Mouse (Mus musculus) E14TG2a.4 (cell line): ENCODE results near the gene Nr1h3.

Experiments
- H3K27me3 ChIP-seq: 2 replicates; pipeline ENCODE4 v1.6.1; 2014; ENCODE audit warnings: low read length, control low read depth; ENCODE audit not compliant: insufficient read depth
- H3K36me3 ChIP-seq: 2 replicates; pipeline ENCODE4 v1.6.1; 2014; ENCODE audit warnings: low read length, control low read depth; ENCODE audit not compliant: insufficient read depth
- H3K4me1 ChIP-seq: replicated peaks from 2 replicates; pipeline ENCODE4 v1.6.1; 2014; ENCODE audit warnings: low read depth, low read length, control low read depth
- H3K4me3 ChIP-seq: replicated peaks from 2 replicates; pipeline ENCODE4 v1.5.1; 2014; ENCODE audit warnings: mild to moderate bottlenecking, low read length
- H3K9me3 ChIP-seq: 2 replicates; pipeline ENCODE4 v1.6.1; 2014; ENCODE audit warnings: low read length, control low read depth
- CTCF ChIP-seq: conservative IDR thresholded peaks from 2 replicates; pipeline ENCODE4 v1.5.1; 2014; ENCODE audit warnings: low read length
- NANOG ChIP-seq: IDR thresholded peaks from 2 replicates; pipeline ENCODE4 v1.6.1; 2014; ENCODE audit warnings: borderline replicate concordance, low read length, mixed read lengths
- POU5F1 ChIP-seq: IDR thresholded peaks from 2 replicates; pipeline ENCODE4 v1.6.1; 2014; ENCODE audit warnings: low read length, borderline replicate concordance

The Nr1h3 gene

GRCm38 (mm10) chr2:91182405-91183147, 20.1 kb downstream of the Nr1h3 start:
- H3K4me3 ChIP-seq = peak overlapping the region; percentile 98
- TF ChIP-seq CTCF (no peak), POU5F1 (no peak), NANOG (no peak)
- H3K9me3 ChIP-seq = no peaks in the 10 kb centered on the region
- H3K27me3 ChIP-seq = peaks cover 29% of the 10 kb centered on the region
- no peaks in the 10 kb centered on the region for H3K36me3 ChIP-seq
- peaks cover 21% of the 10 kb centered on the region for H3K4me1 ChIP-seq

DNA sequence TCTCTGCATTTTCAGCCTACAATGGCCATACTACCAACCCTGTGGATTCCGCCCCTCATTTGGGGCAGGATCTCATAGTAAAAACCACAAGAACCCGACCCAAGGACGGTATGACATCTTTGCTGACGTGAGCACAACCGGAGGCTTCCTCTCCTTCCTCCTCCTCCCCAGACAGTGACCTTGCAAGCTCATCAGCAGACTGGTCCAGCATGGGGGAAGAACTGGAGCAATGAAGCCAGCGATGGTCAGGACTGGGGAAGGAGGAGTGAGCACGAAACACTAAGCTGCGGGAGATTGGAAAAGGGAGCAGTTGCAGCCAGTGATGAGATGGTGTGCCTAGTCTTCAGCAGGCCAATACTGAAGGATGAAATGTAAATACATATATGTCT, 20.6 kb downstream of the Nr1h3 start:
- peak overlapping the region; percentile 98 for H3K4me3 ChIP-seq
- no peaks in the 10 kb centered on the region for H3K9me3 ChIP-seq
- peaks cover 29% of the 10 kb centered on the region for H3K27me3 ChIP-seq
- TF ChIP-seq NANOG (no peak), CTCF (no peak), POU5F1 (no peak)
- no peaks in the 10 kb centered on the region for H3K36me3 ChIP-seq
- peaks cover 21% of the 10 kb centered on the region for H3K4me1 ChIP-seq

GRCm38 (mm10) chr2:91180706-91181105, 21.9 kb downstream of the Nr1h3 start:
- H3K9me3 ChIP-seq = no peaks in the 10 kb centered on the region
- TF ChIP-seq POU5F1 (no peak), CTCF (no peak), NANOG (no peak)
- H3K4me3 ChIP-seq = no peak overlapping the region
- no peaks in the 10 kb centered on the region for H3K36me3 ChIP-seq
- peaks cover 21% of the 10 kb centered on the region for H3K4me1 ChIP-seq
- peaks cover 34% of the 10 kb centered on the region for H3K27me3 ChIP-seq

GRCm38 (mm10) chr2:91179825-91180224, 22.8 kb downstream of the Nr1h3 start:
- Histone ChIP-seq H3K36me3 (no peaks in the 10 kb centered on the region), H3K4me1 (peaks cover 21% of the 10 kb centered on the region), H3K4me3 (no peak overlapping the region), H3K9me3 (no peaks in the 10 kb centered on the region), H3K27me3 (peaks cover 34% of the 10 kb centered on the region)
- TF ChIP-seq CTCF (no peak), POU5F1 (no peak), NANOG (no peak)

- TF ChIP-seq POU5F1 (no peak), CTCF (no peak), NANOG (no peak)
- Histone ChIP-seq H3K36me3 (peaks cover 6% of the 10 kb centered on the region), H3K4me1 (0 out of 2 replicates have a peak, but pooled peaks cover 2% of the 10 kb centered on the region), H3K27me3 (peaks cover 25% of the 10 kb centered on the region), H3K4me3 (no peak overlapping the region), H3K9me3 (no peaks in the 10 kb centered on the region)
Measured at GRCm38 (mm10) chr2:91176234-91176633, 26.4 kb downstream of the Nr1h3 start.

- Histone ChIP-seq H3K4me3 (no peak overlapping the region), H3K27me3 (peaks cover 18% of the 10 kb centered on the region), H3K36me3 (peaks cover 6% of the 10 kb centered on the region), H3K4me1 (0 out of 2 replicates have a peak, but pooled peaks cover 2% of the 10 kb centered on the region), H3K9me3 (no peaks in the 10 kb centered on the region)
- TF ChIP-seq NANOG (no peak), POU5F1 (no peak), CTCF (no peak)
Measured at GRCm38 (mm10) chr2:91175490-91175889, 27.1 kb downstream of the Nr1h3 start.

DNA sequence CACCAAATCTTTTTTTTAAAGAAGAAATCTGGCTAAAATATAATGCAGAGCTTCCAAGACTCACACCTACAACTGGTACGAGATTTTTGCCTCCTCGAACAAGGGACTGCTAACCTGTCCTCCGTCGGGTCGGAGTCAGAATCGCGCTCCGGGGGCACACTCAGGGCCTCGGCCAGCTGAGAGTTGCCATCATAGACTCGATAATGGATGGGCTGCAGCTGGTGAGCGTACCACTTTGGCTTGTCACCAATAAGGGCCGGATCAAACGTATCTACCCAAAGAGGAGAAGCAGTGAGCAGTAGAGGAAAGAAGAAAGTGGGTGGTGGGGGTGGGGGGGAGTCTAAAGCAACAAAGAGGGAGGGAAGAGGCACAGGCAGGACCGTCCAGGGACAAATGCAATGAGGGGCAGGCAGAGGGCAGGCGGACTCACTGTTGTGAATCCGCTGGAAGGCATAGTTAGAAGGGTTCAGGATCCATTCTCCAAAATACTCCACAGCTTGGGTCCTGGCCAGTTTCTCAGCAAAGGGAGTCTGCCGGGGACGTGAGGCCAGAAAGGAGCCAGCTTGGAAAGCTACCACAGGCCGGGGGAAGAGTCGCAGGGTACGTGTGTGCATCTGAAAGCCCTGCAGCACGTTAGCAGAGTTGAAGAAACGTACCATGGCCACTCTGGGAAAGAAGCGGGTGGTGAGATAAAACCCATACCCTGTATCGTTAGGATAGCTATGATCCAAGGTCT, 32.9 kb downstream of the Nr1h3 start:
- Histone ChIP-seq H3K4me3 (no peak overlapping the region), H3K27me3 (no peaks in the 10 kb centered on the region), H3K4me1 (no peaks in the 10 kb centered on the region), H3K9me3 (no peaks in the 10 kb centered on the region), H3K36me3 (peaks cover 18% of the 10 kb centered on the region)
- TF ChIP-seq NANOG (no peak), CTCF (no peak), POU5F1 (no peak)

- H3K9me3 ChIP-seq = no peaks in the 10 kb centered on the region
- no peak for TF ChIP-seq NANOG
- no peak for TF ChIP-seq CTCF
- no peak for TF ChIP-seq POU5F1
- H3K27me3 ChIP-seq = no peaks in the 10 kb centered on the region
- no peak overlapping the region for H3K4me3 ChIP-seq
- H3K36me3 ChIP-seq = peaks cover 17% of the 10 kb centered on the region
- no peaks in the 10 kb centered on the region for H3K4me1 ChIP-seq
Measured at GRCm38 (mm10) chr2:91167629-91168028, 35.0 kb downstream of the Nr1h3 start.
